Mouse (Mus musculus) heart, embryonic 12.5 days (tissue): Measurements from ENCODE around the gene Spag6. TPM values are rescaled to one million over a fixed set of nuclear protein-coding genes. Genes with fewer than 3 reads are reported as not detected.

ENCODE experiments used
- ATAC-seq: fragments of 200-750 bp; cut with Nextera tagmentation; 2 replicates; pipeline ENCODE4 v1.8.0; 2017; ENCODE audit warnings: moderate TSS enrichment, moderate library complexity; ENCODE audit not compliant: insufficient number of reproducible peaks, low FRiP score
- H3K27ac ChIP-seq: fragments of 300-500 bp; sonication (generic); 2 replicates; pipeline ENCODE4 v1.5.1; 2016; ENCODE audit warnings: mild to moderate bottlenecking, moderate library complexity; ENCODE audit not compliant: poor library complexity, severe bottlenecking
- H3K27me3 ChIP-seq: fragments of 300-500 bp; sonication (generic); replicated peaks from 2 replicates; pipeline ENCODE4 v1.6.1; 2016; ENCODE audit warnings: mild to moderate bottlenecking, moderate library complexity
- H3K36me3 ChIP-seq: fragments of 300-500 bp; sonication (generic); 2 replicates; pipeline ENCODE4 v1.6.1; 2016; ENCODE audit warnings: mild to moderate bottlenecking, moderate library complexity
- H3K4me1 ChIP-seq: fragments of 300-500 bp; sonication (generic); replicated peaks from 2 replicates; pipeline ENCODE4 v1.6.1; 2016; ENCODE audit warnings: mild to moderate bottlenecking
- H3K4me2 ChIP-seq: fragments of 300-500 bp; sonication (generic); 2 replicates; pipeline ENCODE4 v1.6.1; 2016; ENCODE audit warnings: mild to moderate bottlenecking, moderate library complexity
- H3K4me3 ChIP-seq: fragments of 300-500 bp; sonication (generic); 2 replicates; pipeline ENCODE4 v1.5.1; 2016; ENCODE audit warnings: mild to moderate bottlenecking
- H3K9ac ChIP-seq: fragments of 300-500 bp; sonication (generic); 2 replicates; pipeline ENCODE4 v1.6.1; 2016; ENCODE audit warnings: mild to moderate bottlenecking, moderate library complexity
- H3K9me3 ChIP-seq: fragments of 300-500 bp; sonication (generic); replicated peaks from 2 replicates; pipeline ENCODE4 v1.6.1; 2016; ENCODE audit warnings: mild to moderate bottlenecking, moderate library complexity
- WGBS: fragments of 180-500 bp; shearing (Covaris S2); methylation state at CpG from one replicate; pipeline ENCODE4 v1.1.7; 2016; 5-methylcytosine and 5-hydroxymethylcytosine counted together
- polyA plus RNA-seq: library from polyadenylated mRNA; unstranded; fragments of >200 nt; fragmentation: Nextera tagmentation; extraction: Ambion mirVana; gene quantifications from 2 replicates; pipeline ENCODE4 v1.2.1, GENCODE M21; 2016

Spag6 gene
- polyA plus RNA-seq, 1 experiment from 2014 or later, result 0.14 TPM

DNA sequence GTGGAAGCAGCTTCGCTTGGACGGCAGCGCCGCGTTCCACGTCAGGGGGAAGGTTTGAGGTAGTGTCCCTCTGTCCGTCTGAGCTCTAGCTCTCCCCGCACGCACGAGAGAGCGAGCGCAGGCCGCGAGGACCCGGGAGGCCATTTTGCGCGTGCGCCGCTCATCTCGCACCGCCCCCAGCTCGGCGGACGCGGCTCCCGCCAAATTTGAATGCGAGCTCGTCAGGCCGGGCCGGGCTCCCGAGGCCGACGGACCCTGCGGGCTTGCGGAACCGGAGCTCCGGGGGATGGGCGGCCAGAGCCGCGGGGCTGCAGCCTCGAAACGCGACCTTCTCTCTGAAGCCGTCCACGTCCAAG, 5.1 kb upstream of the Spag6 start:
- Histone ChIP-seq H3K9me3 (no peaks in the 10 kb centered on the region), H3K27ac (no peak overlapping the region), H3K9ac (no peak overlapping the region), H3K4me1 (peaks cover 21% of the 10 kb centered on the region), H3K4me3 (peak overlapping the region; percentile 49), H3K36me3 (peaks cover 5% of the 10 kb centered on the region), H3K4me2 (peak overlapping the region; percentile 79), H3K27me3 (peaks cover 60% of the 10 kb centered on the region)
- 1% methylated on average over 45 of the region's 45 CpGs for WGBS
- ATAC-seq, result peak; percentile 25; the same call in 1 of the 2 replicates

DNA sequence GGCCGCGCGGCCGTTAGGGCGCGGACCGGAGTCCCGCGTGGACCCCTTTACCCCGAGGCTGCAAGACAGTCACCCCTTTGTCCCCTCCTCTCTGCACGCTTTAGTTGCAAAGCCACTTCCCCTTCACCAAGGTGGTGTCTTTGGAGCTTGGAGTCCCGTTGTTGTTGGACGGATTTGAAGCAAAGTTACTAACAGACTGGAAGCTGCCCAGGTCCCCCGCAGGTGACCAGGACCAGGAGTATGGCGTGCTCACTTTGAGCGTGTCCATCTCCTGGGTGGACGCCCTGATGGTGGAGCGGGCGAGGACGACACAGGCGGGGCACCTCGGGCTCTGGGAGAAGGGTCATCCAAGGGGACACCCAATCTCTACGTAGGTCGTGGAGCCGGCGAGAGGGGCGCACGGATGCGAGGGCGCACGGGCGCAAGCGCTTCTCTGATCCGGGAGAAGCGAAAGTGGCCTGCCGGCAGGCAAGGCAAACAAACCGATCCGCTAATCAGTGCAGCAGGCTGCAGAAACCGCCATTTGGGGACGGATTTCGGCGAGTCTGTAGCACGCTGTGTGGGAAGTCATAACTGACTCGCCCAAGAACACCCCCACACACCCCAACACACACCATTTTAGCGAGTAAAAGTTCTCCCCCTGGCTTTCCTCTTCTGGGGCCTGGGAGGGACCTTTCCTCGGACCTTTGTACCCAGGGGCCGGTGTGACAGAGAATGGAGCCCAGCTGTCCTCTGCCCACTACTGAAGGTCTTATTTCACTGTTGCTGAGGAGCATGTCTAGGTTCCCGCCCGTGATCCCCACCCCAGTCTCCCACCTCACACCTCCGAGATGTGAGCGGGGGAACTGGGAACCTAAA, 4.5 kb upstream of the Spag6 start:
- under 1% methylated on average over 51 of the region's 51 CpGs for WGBS
- Histone ChIP-seq H3K4me1 (peaks cover 21% of the 10 kb centered on the region), H3K27ac (no peak overlapping the region), H3K4me2 (peak overlapping the region; percentile 79), H3K4me3 (peak overlapping the region; percentile 49), H3K36me3 (peaks cover under 1% of the 10 kb centered on the region), H3K9ac (peak overlapping the region; percentile 34; the same call in 1 of the 2 replicates), H3K27me3 (peaks cover 56% of the 10 kb centered on the region), H3K9me3 (no peaks in the 10 kb centered on the region)
- peak; percentile 49; the same call in 1 of the 2 replicates for ATAC-seq

GRCm38 (mm10) chr2:18690055-18690691, 3.7 kb upstream of the Spag6 start:
- Histone ChIP-seq H3K9me3 (no peaks in the 10 kb centered on the region), H3K27me3 (peaks cover 56% of the 10 kb centered on the region), H3K9ac (peak overlapping the region; percentile 34; the same call in 1 of the 2 replicates), H3K36me3 (no peaks in the 10 kb centered on the region), H3K4me1 (peaks cover 27% of the 10 kb centered on the region), H3K4me2 (peak overlapping the region; percentile 79), H3K4me3 (peak overlapping the region; percentile 49), H3K27ac (no peak overlapping the region)
- under 1% methylated on average over 58 of the region's 58 CpGs for WGBS
- peak; percentile 35; the same call in 1 of the 2 replicates for ATAC-seq

DNA sequence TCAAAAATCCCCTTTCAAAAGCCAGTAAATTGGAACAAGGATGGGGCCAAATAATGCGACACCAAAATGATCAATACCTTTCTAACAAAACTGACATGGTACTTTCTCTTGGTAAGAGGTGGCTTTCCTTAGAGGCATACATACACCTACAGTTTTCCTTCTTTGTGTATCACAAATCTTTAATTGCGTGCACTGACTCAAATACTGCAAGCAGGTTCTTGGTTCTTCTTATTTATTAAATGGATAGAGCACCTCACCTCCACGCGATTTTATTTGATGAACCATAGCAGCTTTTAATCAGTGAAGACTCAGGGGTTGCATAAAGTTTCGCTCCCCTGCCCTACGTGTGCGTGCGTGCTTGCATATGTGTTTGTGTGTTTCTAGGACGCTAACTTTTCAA, 3.1 kb upstream of the Spag6 start:
- Histone ChIP-seq H3K36me3 (no peaks in the 10 kb centered on the region), H3K4me1 (peaks cover 28% of the 10 kb centered on the region), H3K4me3 (peak overlapping the region; percentile 49), H3K4me2 (peak overlapping the region; percentile 79), H3K27me3 (peaks cover 62% of the 10 kb centered on the region), H3K9ac (no peak overlapping the region), H3K9me3 (no peaks in the 10 kb centered on the region), H3K27ac (no peak overlapping the region)
- 2% methylated on average over 9 of the region's 9 CpGs for WGBS
- ATAC-seq, result no peak

GRCm38 (mm10) chr2:18692031-18692430, 1.8 kb upstream of the Spag6 start:
- Histone ChIP-seq H3K9ac (no peak overlapping the region), H3K27ac (no peak overlapping the region), H3K4me2 (no peak overlapping the region), H3K27me3 (peaks cover 60% of the 10 kb centered on the region), H3K4me1 (peaks cover 28% of the 10 kb centered on the region), H3K9me3 (no peaks in the 10 kb centered on the region), H3K4me3 (no peak overlapping the region), H3K36me3 (no peaks in the 10 kb centered on the region)
- no peak for ATAC-seq

DNA sequence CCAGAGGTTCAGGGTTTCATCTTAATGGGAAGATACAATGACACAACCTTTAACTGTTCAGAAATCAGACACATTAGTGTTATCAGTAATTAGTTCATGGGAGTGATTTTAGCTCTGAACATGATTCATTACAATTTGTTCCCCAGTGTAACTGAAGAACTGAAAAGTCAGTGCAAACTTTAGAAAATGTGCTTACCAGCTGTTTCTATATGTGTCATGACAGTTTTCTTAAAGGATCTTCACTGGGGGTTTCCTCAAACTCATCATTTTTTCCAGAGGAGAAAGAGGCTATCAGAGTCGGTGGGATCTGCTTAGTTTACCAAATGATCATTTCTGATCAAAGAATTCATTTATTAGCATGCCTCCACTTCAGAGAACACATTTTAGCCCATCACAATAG, 1.3 kb upstream of the Spag6 start:
- Histone ChIP-seq H3K4me1 (peaks cover 28% of the 10 kb centered on the region), H3K36me3 (no peaks in the 10 kb centered on the region), H3K9me3 (no peaks in the 10 kb centered on the region), H3K4me3 (no peak overlapping the region), H3K9ac (no peak overlapping the region), H3K27me3 (peaks cover 55% of the 10 kb centered on the region), H3K27ac (no peak overlapping the region), H3K4me2 (no peak overlapping the region)
- WGBS, result 7% methylated on average over 1 of the region's 1 CpGs
- ATAC-seq, result no peak

DNA sequence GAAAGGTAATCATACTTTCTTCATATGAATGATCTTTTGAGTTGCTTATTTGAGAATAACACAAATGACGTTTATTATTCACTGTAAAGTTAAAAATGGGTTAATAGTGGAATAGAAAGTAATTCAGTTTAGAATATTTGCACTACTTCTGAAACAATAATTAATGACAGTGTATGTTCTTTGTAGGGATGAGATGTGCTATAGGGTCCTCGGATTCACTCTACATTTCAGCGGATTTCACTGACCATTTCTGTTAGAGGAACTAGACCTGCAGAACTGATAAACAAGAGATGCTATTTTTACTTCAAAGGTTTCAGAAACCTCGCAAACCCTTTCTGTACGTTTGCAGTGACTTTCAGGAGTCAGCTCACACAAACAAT, 351 bp upstream of the Spag6 start:
- Histone ChIP-seq H3K27ac (no peak overlapping the region), H3K36me3 (no peaks in the 10 kb centered on the region), H3K9me3 (no peaks in the 10 kb centered on the region), H3K4me2 (peak overlapping the region; percentile 88), H3K27me3 (peaks cover 56% of the 10 kb centered on the region), H3K4me1 (peaks cover 29% of the 10 kb centered on the region), H3K9ac (no peak overlapping the region; the same call in 1 of the 2 replicates), H3K4me3 (peak overlapping the region; percentile 66)
- no peak for ATAC-seq
- under 1% methylated on average over 5 of the region's 5 CpGs for WGBS

GRCm38 (mm10) chr2:18694611-18694950, 749 bp downstream of the Spag6 start:
- 0 out of 2 replicates have a peak, but pooled peaks have one; percentile 22 for ATAC-seq
- H3K36me3 ChIP-seq, result no peaks in the 10 kb centered on the region
- H3K4me1 ChIP-seq, result peaks cover 25% of the 10 kb centered on the region
- H3K4me3 ChIP-seq, result peak overlapping the region; percentile 66
- H3K9me3 ChIP-seq, result no peaks in the 10 kb centered on the region
- peak overlapping the region; percentile 83 for H3K9ac ChIP-seq
- WGBS, result under 1% methylated on average over 20 of the region's 20 CpGs
- peaks cover 56% of the 10 kb centered on the region for H3K27me3 ChIP-seq
- no peak overlapping the region; the same call in 1 of the 2 replicates for H3K27ac ChIP-seq
- H3K4me2 ChIP-seq, result peak overlapping the region; percentile 88

DNA sequence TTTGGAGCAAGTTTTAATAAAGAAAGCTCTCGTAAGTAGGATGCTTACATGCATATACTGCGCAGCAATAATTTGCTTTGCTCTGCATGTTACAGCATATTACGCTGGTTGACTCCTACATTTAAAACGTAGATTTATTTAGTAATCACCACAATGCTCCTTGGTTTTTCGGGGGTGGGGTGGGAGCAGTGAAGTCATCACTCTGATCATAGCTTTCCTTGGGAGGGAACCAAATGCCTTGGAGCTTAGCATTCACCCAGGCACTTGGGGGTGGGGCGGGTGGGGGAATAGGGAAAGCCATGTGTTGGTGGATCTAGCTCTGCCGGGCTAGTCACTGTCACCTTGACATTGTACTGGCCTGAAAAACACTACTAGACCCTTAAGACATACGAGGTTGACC, 1.3 kb downstream of the Spag6 start:
- Histone ChIP-seq H3K9ac (no peak overlapping the region), H3K4me2 (peak overlapping the region; percentile 88), H3K27ac (no peak overlapping the region), H3K9me3 (no peaks in the 10 kb centered on the region), H3K36me3 (no peaks in the 10 kb centered on the region), H3K27me3 (peaks cover 56% of the 10 kb centered on the region), H3K4me1 (peaks cover 19% of the 10 kb centered on the region), H3K4me3 (peak overlapping the region; percentile 66; the same call in 1 of the 2 replicates)
- WGBS, result 4% methylated on average over 8 of the region's 8 CpGs
- ATAC-seq, result no peak

- WGBS, result 6% methylated on average over 7 of the region's 7 CpGs
- H3K9me3 ChIP-seq, result no peaks in the 10 kb centered on the region
- peaks cover 53% of the 10 kb centered on the region for H3K27me3 ChIP-seq
- H3K4me1 ChIP-seq, result peaks cover 15% of the 10 kb centered on the region
- H3K27ac ChIP-seq, result no peak overlapping the region
- ATAC-seq, result no peak
- H3K4me2 ChIP-seq, result no peak overlapping the region
- no peak overlapping the region for H3K4me3 ChIP-seq
- no peak overlapping the region for H3K9ac ChIP-seq
- no peaks in the 10 kb centered on the region for H3K36me3 ChIP-seq
Measured at GRCm38 (mm10) chr2:18695629-18696150, 1.9 kb downstream of the Spag6 start.

GRCm38 (mm10) chr2:18697591-18698244, 3.9 kb downstream of the Spag6 start:
- peaks cover 53% of the 10 kb centered on the region for H3K27me3 ChIP-seq
- H3K4me1 ChIP-seq, result peaks cover 15% of the 10 kb centered on the region
- no peak overlapping the region for H3K27ac ChIP-seq
- 3% methylated on average over 4 of the region's 4 CpGs for WGBS
- H3K4me3 ChIP-seq, result no peak overlapping the region
- H3K9ac ChIP-seq, result no peak overlapping the region
- ATAC-seq, result no peak
- H3K36me3 ChIP-seq, result no peaks in the 10 kb centered on the region
- no peak overlapping the region for H3K4me2 ChIP-seq
- no peaks in the 10 kb centered on the region for H3K9me3 ChIP-seq
